Comparison of ENCODE assay signal across 29 mouse cellular contexts in genomic region chr7:126062228-126062627, GRCm38 (mm10). TPM values are rescaled to one million over a fixed set of nuclear protein-coding genes. Genes with fewer than 3 reads are reported as not detected.
DNase-seq lines count a peak whose midpoint lies in the region; ATAC-seq and TF ChIP-seq lines count a peak whose summit lies in the region.
"Had no signal": no experiment of that assay in that cellular context is flagged by ENCODE, and none has a peak within 500 bp of the region (broad histone marks: within the 10 kb centered on the region; RNA-seq: fewer than 3 reads in every experiment).

No protein-coding gene starts in this region.

- no peaks in the 10 kb centered on the region for H3K27me3 ChIP-seq in forebrain, embryonic 13.5 days
- H3K27me3 ChIP-seq in forebrain, embryonic 11.5 days (ENCODE audit: control insufficient read depth, insufficient read depth, low read length), result no peaks in the 10 kb centered on the region
- no peaks in the 10 kb centered on the region for H3K27me3 ChIP-seq in hindbrain, embryonic 15.5 days
- peaks cover 29% of the 10 kb centered on the region; the same call in 1 of the 2 replicates for H3K27me3 ChIP-seq in hindbrain, embryonic 12.5 days
- H3K27me3 ChIP-seq in forebrain, postnatal 0 days (ENCODE audit: insufficient read depth, low read length), result no peaks in the 10 kb centered on the region
- H3K27me3 ChIP-seq in midbrain, embryonic 13.5 days, result no peaks in the 10 kb centered on the region; the same call in 1 of the 2 replicates

- H3K36me3 ChIP-seq in forebrain, embryonic 13.5 days (ENCODE audit: poor library complexity, severe bottlenecking), result no peaks in the 10 kb centered on the region
- H3K36me3 ChIP-seq in forebrain, embryonic 11.5 days (ENCODE audit: control insufficient read depth, insufficient read depth, low read length), result no peaks in the 10 kb centered on the region
- H3K36me3 ChIP-seq in hindbrain, embryonic 15.5 days, result no peaks in the 10 kb centered on the region
- no peaks in the 10 kb centered on the region for H3K36me3 ChIP-seq in hindbrain, embryonic 12.5 days
- H3K36me3 ChIP-seq in forebrain, postnatal 0 days (ENCODE audit: insufficient read depth), result no peaks in the 10 kb centered on the region
- H3K36me3 ChIP-seq in midbrain, embryonic 13.5 days, result no peaks in the 10 kb centered on the region
- H3K36me3 ChIP-seq: G1E; limb, embryonic 12.5 days; liver, embryonic 15.5 days had no signal

- peaks cover 18% of the 10 kb centered on the region for H3K4me1 ChIP-seq in forebrain, embryonic 13.5 days
- H3K4me1 ChIP-seq in forebrain, embryonic 11.5 days (replicated peaks; ENCODE audit: control insufficient read depth, insufficient read depth, low read length), result 0 out of 2 replicates have a peak, but pooled peaks cover 2% of the 10 kb centered on the region
- H3K4me1 ChIP-seq in hindbrain, embryonic 15.5 days (replicated peaks), result peaks cover 18% of the 10 kb centered on the region
- peaks cover 22% of the 10 kb centered on the region for H3K4me1 ChIP-seq in hindbrain, embryonic 12.5 days
- H3K4me1 ChIP-seq in forebrain, postnatal 0 days (ENCODE audit: insufficient read depth), result no peaks in the 10 kb centered on the region; the same call in 1 of the 2 replicates
- peaks cover 22% of the 10 kb centered on the region for H3K4me1 ChIP-seq in midbrain, embryonic 13.5 days (replicated peaks)
- H3K4me1 ChIP-seq: liver, embryonic 15.5 days had no signal

- no peak overlapping the region for H3K9ac ChIP-seq in forebrain, embryonic 13.5 days
- no peak overlapping the region for H3K9ac ChIP-seq in forebrain, embryonic 11.5 days (ENCODE audit: low read length)
- no peak overlapping the region for H3K9ac ChIP-seq in hindbrain, embryonic 15.5 days
- no peak overlapping the region for H3K9ac ChIP-seq in hindbrain, embryonic 12.5 days
- H3K9ac ChIP-seq in forebrain, postnatal 0 days, result no peak overlapping the region
- no peak overlapping the region for H3K9ac ChIP-seq in midbrain, embryonic 13.5 days (replicated peaks)
- H3K9ac ChIP-seq: limb, embryonic 12.5 days; liver, embryonic 15.5 days; lung, embryonic 14.5 days had no signal

- H3K4me3 ChIP-seq in forebrain, embryonic 13.5 days, result no peak overlapping the region
- no peak overlapping the region for H3K4me3 ChIP-seq in forebrain, embryonic 11.5 days (ENCODE audit: low read depth, low read length)
- H3K4me3 ChIP-seq in hindbrain, embryonic 15.5 days, result no peak overlapping the region
- no peak overlapping the region for H3K4me3 ChIP-seq in hindbrain, embryonic 12.5 days
- H3K4me3 ChIP-seq in forebrain, postnatal 0 days (ENCODE audit: low read depth, low read length), result no peak overlapping the region
- no peak overlapping the region for H3K4me3 ChIP-seq in midbrain, embryonic 13.5 days (replicated peaks)
- H3K4me3 ChIP-seq: erythroblast, embryonic 14.5 days; limb, embryonic 12.5 days; liver, embryonic 15.5 days had no signal

- DNase-seq in forebrain, embryonic 11.5 days (ENCODE audit: low spot score), result no peak
- DNase-seq in forebrain, postnatal 0 days, result no peak
- no peak for DNase-seq in kidney, postnatal 36 days
- no peak for DNase-seq in kidney, adult 18-20 months
- DNase-seq: adrenal gland, postnatal 25 days; cerebellum, adult 18-20 months; gastrocnemius, postnatal 14 days; heart, postnatal 14 days; kidney, adult 9 months; kidney, postnatal 10 days; layer of hippocampus, adult 9-11 months; lung, embryonic 14.5 days; lung, postnatal 14 days; right cerebral cortex, postnatal 25 days; thymus, adult 18-20 months; thymus, postnatal 25 days had no signal

- TF ChIP-seq CTCF in forebrain, postnatal 0 days (IDR thresholded peaks at IDR 0.05; ENCODE audit: low read depth), result no peak

- WGBS in forebrain, embryonic 13.5 days, result 30% methylated on average over 4 of the region's 4 CpGs
- WGBS in forebrain, embryonic 11.5 days, result 52% methylated on average over 4 of the region's 4 CpGs
- WGBS in hindbrain, embryonic 15.5 days, result 18% methylated on average over 4 of the region's 4 CpGs
- 21% methylated on average over 4 of the region's 4 CpGs for WGBS in hindbrain, embryonic 12.5 days
- 16% methylated on average over 4 of the region's 4 CpGs for WGBS in forebrain, postnatal 0 days
- WGBS in midbrain, embryonic 13.5 days, result 22% methylated on average over 4 of the region's 4 CpGs

- no peaks in the 10 kb centered on the region; the same call in 1 of the 2 replicates for H3K9me3 ChIP-seq in forebrain, embryonic 13.5 days (replicated peaks)
- no peaks in the 10 kb centered on the region for H3K9me3 ChIP-seq in forebrain, embryonic 11.5 days (ENCODE audit: control insufficient read depth, low read length)
- H3K9me3 ChIP-seq in hindbrain, embryonic 15.5 days, result no peaks in the 10 kb centered on the region
- H3K9me3 ChIP-seq in hindbrain, embryonic 12.5 days (replicated peaks), result no peaks in the 10 kb centered on the region
- H3K9me3 ChIP-seq in forebrain, postnatal 0 days (ENCODE audit: low read length), result no peaks in the 10 kb centered on the region
- no peaks in the 10 kb centered on the region for H3K9me3 ChIP-seq in midbrain, embryonic 13.5 days
- H3K9me3 ChIP-seq: limb, embryonic 12.5 days; liver, embryonic 15.5 days had no signal

- no peak overlapping the region for H3K4me2 ChIP-seq in forebrain, embryonic 13.5 days
- no peak overlapping the region for H3K4me2 ChIP-seq in forebrain, embryonic 11.5 days (ENCODE audit: low read depth, low read length, severe bottlenecking)
- H3K4me2 ChIP-seq in hindbrain, embryonic 15.5 days, result no peak overlapping the region
- H3K4me2 ChIP-seq in hindbrain, embryonic 12.5 days (replicated peaks), result no peak overlapping the region
- H3K4me2 ChIP-seq in forebrain, postnatal 0 days (ENCODE audit: low read depth), result no peak overlapping the region
- no peak overlapping the region for H3K4me2 ChIP-seq in midbrain, embryonic 13.5 days (replicated peaks)
- H3K4me2 ChIP-seq: limb, embryonic 12.5 days; liver, embryonic 15.5 days; lung, embryonic 14.5 days had no signal

- ATAC-seq in forebrain, embryonic 13.5 days, result peak; percentile 38; the same call in 1 of the 2 replicates
- no peak for ATAC-seq in forebrain, embryonic 11.5 days (replicated peaks; ENCODE audit: low FRiP score)
- ATAC-seq in hindbrain, embryonic 15.5 days (ENCODE audit: low FRiP score, low read depth), result peak; percentile 66; the same call in 1 of the 2 replicates
- no peak for ATAC-seq in hindbrain, embryonic 12.5 days (ENCODE audit: low FRiP score)
- ATAC-seq in forebrain, postnatal 0 days, result peak; percentile 83
- ATAC-seq in midbrain, embryonic 13.5 days, result peak; percentile 70
- ATAC-seq: intestine, embryonic 16.5 days had no signal

- no peak overlapping the region for H3K27ac ChIP-seq in forebrain, embryonic 13.5 days
- no peak overlapping the region for H3K27ac ChIP-seq in forebrain, embryonic 11.5 days (ENCODE audit: low read depth, low read length)
- no peak overlapping the region for H3K27ac ChIP-seq in hindbrain, embryonic 15.5 days (replicated peaks)
- no peak overlapping the region for H3K27ac ChIP-seq in hindbrain, embryonic 12.5 days
- H3K27ac ChIP-seq in forebrain, postnatal 0 days (ENCODE audit: low read depth, low read length), result no peak overlapping the region
- H3K27ac ChIP-seq in midbrain, embryonic 13.5 days, result no peak overlapping the region
- H3K27ac ChIP-seq: limb, embryonic 12.5 days; liver, embryonic 15.5 days had no signal

RNA-seq across cellular contexts. Expression of gene Gsg1l, which starts 20.0 kb away (rescaled TPM):
- 3.4 and 3.5 TPM in 2 replicates for polyA plus RNA-seq in forebrain, embryonic 13.5 days (2015; fragmentation: Nextera tagmentation; extraction: Ambion mirVana)
- 0.63 and 0.72 TPM in 2 replicates for polyA plus RNA-seq in forebrain, embryonic 11.5 days (2014; fragmentation: Nextera tagmentation; extraction: Ambion mirVana)
- polyA plus RNA-seq in hindbrain, embryonic 15.5 days (2015; fragmentation: Nextera tagmentation; extraction: Ambion mirVana), result 14.4 and 18.4 TPM in 2 replicates
- polyA plus RNA-seq in hindbrain, embryonic 12.5 days (2016; fragmentation: Nextera tagmentation; extraction: Ambion mirVana), result 6.0 and 6.5 TPM in 2 replicates
- 16.4 and 20.0 TPM in 2 replicates for total RNA-seq in forebrain, postnatal 0 days (2014; rRNA removed)
- 10.3 and 10.7 TPM in 2 replicates for polyA plus RNA-seq in forebrain, postnatal 0 days (2015; fragmentation: Nextera tagmentation; extraction: Ambion mirVana)
- 5.0 and 6.8 TPM in 2 replicates for polyA plus RNA-seq in midbrain, embryonic 13.5 days (2015; fragmentation: Nextera tagmentation; extraction: Ambion mirVana)
- total RNA-seq: common myeloid progenitor, adult 5-6 weeks; granulocyte monocyte progenitor cell, adult 5-6 weeks; liver, adult 2 months had no signal
- polyA plus RNA-seq: C2C12; erythroblast, embryonic 14.5 days; G1E had no signal

Comparison
In these comparisons a context has a peak if more than half of its experiments do, and no peak if none do; other contexts are left out.
1. ATAC-seq: peak in forebrain, embryonic 13.5 days (single experiment), hindbrain, embryonic 15.5 days (single experiment), forebrain, postnatal 0 days (single experiment) and midbrain, embryonic 13.5 days (single experiment); none in forebrain, embryonic 11.5 days (single experiment) and hindbrain, embryonic 12.5 days (single experiment).